Mouse (Mus musculus): ENCODE measurements around the gene Zfp788. TPM values are rescaled to one million over a fixed set of nuclear protein-coding genes. Genes with fewer than 3 reads are reported as not detected.
A peak's percentile ranks its signal among the peaks of the same experiment; 100 is the strongest.
"Not testable (repeated sequence)": the region's sequence is repeated elsewhere in the genome, so short reads cannot be mapped to it uniquely, and the experiment has no call there.

Zfp788 gene
- total RNA-seq (2021): 10 to 100 TPM; 38.7 to 43.5 TPM
- long read RNA-seq, experiment 1, partial matches to known transcripts: 0 of 14 reads
- long read RNA-seq, experiment 1, other reads (novel, unspliced or antisense): 10 of 14 reads
- long read RNA-seq, experiment 2, transcript Zfp788-201 (4 exons, 3,058 nt): major isoform, 5 of 19 reads
- long read RNA-seq, experiment 2, partial matches to known transcripts: 0 of 19 reads
- long read RNA-seq, experiment 2, other reads (novel, unspliced or antisense): 10 of 19 reads

GRCm38 (mm10) chr7:41632409-41633220 lies at the start of gene Zfp788:
TSS of gene Zfp788 (plus strand) at chr7:41633203.
- peak; percentile 92 to 95 for DNase-seq (ENCODE audit: low spot score in 2 of 2)

GRCm38 (mm10) chr7:41587831-41588230 lies 45.2 kb upstream of the Zfp788 start:
- not testable (repeated sequence) for DNase-seq (ENCODE audit: low spot score in 2 of 2)

GRCm38 (mm10) chr7:41598615-41599014 lies 34.4 kb upstream of the Zfp788 start:
- DNase-seq (ENCODE audit: low spot score in 2 of 2): no peak

- peak; percentile 90 to 92 for DNase-seq (ENCODE audit: low spot score in 2 of 2)
Measured at GRCm38 (mm10) chr7:41599034-41599813, 33.8 kb upstream of the Zfp788 start, which contains the start of gene 2610021A01Rik. TSS of gene 2610021A01Rik (plus strand) at chr7:41599230.

- no peak for DNase-seq (ENCODE audit: low spot score in 2 of 2)
Measured at GRCm38 (mm10) chr7:41599932-41600548, 33.0 kb upstream of the Zfp788 start.

GRCm38 (mm10) chr7:41611654-41612053 lies 21.3 kb upstream of the Zfp788 start:
- no peak for DNase-seq (ENCODE audit: low spot score in 2 of 2)

- DNase-seq (ENCODE audit: low spot score in 2 of 2): not testable (repeated sequence)
Measured at GRCm38 (mm10) chr7:41616241-41616640, 16.8 kb upstream of the Zfp788 start.

- peak; percentile 84 to 90 for DNase-seq (ENCODE audit: low spot score in 2 of 2)
Measured at GRCm38 (mm10) chr7:41633221-41633984, 400 bp downstream of the Zfp788 start.

GRCm38 (mm10) chr7:41674326-41674725 lies 41.3 kb downstream of the Zfp788 start:
- DNase-seq (ENCODE audit: low spot score in 2 of 2): not testable (repeated sequence)

Other genes starting within 250 kb of the Zfp788 start
- 10 to 100 TPM; 11.2 to 12.2 TPM for gene AI987944, start 239.8 kb upstream of the Zfp788 start, total RNA-seq (2021)
- under 1 TPM; 0.42 to 0.51 TPM for gene Vmn2r57, start 184.5 kb upstream of the Zfp788 start, total RNA-seq (2021)
- under 1 TPM in 1 of 2 experiments, not detected in 1; 0.40 TPM for gene Gm20449, start 133.8 kb upstream of the Zfp788 start, total RNA-seq (2021)
- 1 to 10 TPM; 8.3 to 8.5 TPM for gene AW146154, start 133.3 kb upstream of the Zfp788 start, total RNA-seq (2021)
- gene Gm6871, start 59.5 kb upstream of the Zfp788 start, total RNA-seq (2021): not detected
- 10 to 100 TPM; 32.6 to 36.0 TPM for gene 2610021A01Rik, start 34.0 kb upstream of the Zfp788 start, total RNA-seq (2021)
- not detected for gene Vmn2r58, start 239.5 kb downstream of the Zfp788 start, total RNA-seq (2021)